Mouse (Mus musculus) ES-E14 (cell line): ENCODE measurements around the gene Col5a1.

Experiments
- HCFC1 ChIP-seq: IDR thresholded peaks from 2 replicates; pipeline ENCODE4 v1.6.1; 2012; ENCODE audit warnings: low read length, inconsistent platforms, borderline replicate concordance; ENCODE audit not compliant: insufficient read depth
- ZNF384 ChIP-seq: IDR thresholded peaks from 2 replicates; pipeline ENCODE4 v1.6.1; 2012; ENCODE audit warnings: low read depth, low read length, inconsistent platforms

DNA sequence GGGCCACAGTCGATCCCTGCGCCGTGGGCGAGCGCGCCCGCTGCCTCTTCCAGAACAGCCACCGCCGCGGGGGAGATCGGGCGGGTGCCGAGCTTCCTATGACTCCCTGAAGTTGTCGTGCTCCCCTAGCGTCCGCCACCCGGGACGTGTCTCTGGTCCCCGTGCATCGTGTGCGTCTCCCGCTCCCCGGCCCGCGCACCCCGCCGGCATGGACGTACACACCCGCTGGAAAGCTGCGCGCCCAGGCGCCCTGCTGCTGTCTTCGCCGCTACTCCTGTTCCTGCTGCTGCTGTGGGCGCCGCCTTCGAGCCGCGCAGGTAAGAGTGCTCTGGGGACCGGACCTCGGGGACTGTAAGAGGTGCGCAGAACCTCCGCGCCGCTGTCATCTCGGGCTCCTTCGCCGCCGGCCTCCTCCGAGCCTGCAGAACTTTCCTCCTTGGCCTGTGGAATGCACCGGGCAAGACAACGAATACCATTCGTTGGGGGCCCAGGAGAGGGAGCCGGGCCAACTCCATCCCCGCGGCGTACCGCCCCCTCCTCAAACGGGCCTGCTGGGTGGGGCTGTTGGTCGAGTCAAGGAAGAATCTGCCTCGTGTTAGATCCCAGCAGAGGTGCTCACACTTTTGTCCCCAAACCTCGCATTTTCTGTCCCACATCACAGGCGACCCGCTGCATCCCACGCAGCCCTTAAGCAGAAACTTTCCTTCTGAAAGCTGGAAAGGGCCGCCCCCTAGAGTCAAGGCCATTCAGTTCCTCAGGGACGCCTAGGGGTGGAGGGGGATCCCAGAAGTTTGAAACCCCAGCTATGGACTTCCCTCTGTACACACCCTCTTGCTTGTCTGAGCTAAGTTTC is 609 bp downstream of the Col5a1 start:
- TF ChIP-seq ZNF384 = no peak
- 0 out of 2 replicates have a peak, but pooled peaks have one; percentile 10 for TF ChIP-seq HCFC1
